Mouse (Mus musculus) heart, embryonic 10.5 days (tissue): ENCODE data around the gene Qpctl. TPM values are rescaled to one million over a fixed set of nuclear protein-coding genes. Genes with fewer than 3 reads are reported as not detected.

Experiments used
- DNase-seq: peaks from one replicate; pipeline ENCODE4 v3.0.0-alpha.2; 2017; ENCODE audit warnings: low spot score
- H3K27ac ChIP-seq: fragments of 300-500 bp; sonication (generic); 2 replicates; pipeline ENCODE4 v1.5.1; 2016; ENCODE audit warnings: mild to moderate bottlenecking
- H3K27me3 ChIP-seq: fragments of 300-500 bp; sonication (generic); 2 replicates; pipeline ENCODE4 v1.6.1; 2016; ENCODE audit warnings: mild to moderate bottlenecking; ENCODE audit not compliant: poor library complexity, insufficient read depth, severe bottlenecking
- H3K36me3 ChIP-seq: fragments of 300-500 bp; sonication (generic); 2 replicates; pipeline ENCODE4 v1.6.1; 2016; ENCODE audit warnings: mild to moderate bottlenecking, moderate library complexity
- H3K4me1 ChIP-seq: fragments of 300-500 bp; sonication (generic); 2 replicates; pipeline ENCODE4 v1.6.1; 2016; ENCODE audit warnings: mild to moderate bottlenecking
- H3K4me3 ChIP-seq: fragments of 300-500 bp; sonication (generic); 2 replicates; pipeline ENCODE4 v1.5.1; 2016; ENCODE audit warnings: mild to moderate bottlenecking, moderate library complexity
- H3K9me3 ChIP-seq: fragments of 300-500 bp; sonication (generic); 2 replicates; pipeline ENCODE4 v1.6.1; 2016; ENCODE audit warnings: mild to moderate bottlenecking, moderate library complexity
- WGBS: fragments of 180-500 bp; shearing (Covaris S2); methylation state at CpG from one replicate; pipeline ENCODE4 v1.1.7; 2016; 5-methylcytosine and 5-hydroxymethylcytosine counted together
- microRNA counts: library from miRNA; unstranded; fragments of <30 nt; microRNA quantifications from one replicate; lab custom pipeline; 2017
- microRNA-seq: library from miRNA; unstranded; fragments of <30 nt; microRNA quantifications from one replicate; pipeline ENCODE4, GENCODE M21; 2017
- polyA plus RNA-seq: library from polyadenylated mRNA; unstranded; fragments of >200 nt; fragmentation: Nextera tagmentation; extraction: Ambion mirVana; gene quantifications from 2 replicates; pipeline ENCODE4 v1.2.1, GENCODE M21; 2016

The Qpctl gene
- polyA plus RNA-seq, 1 experiment from 2014 or later = 12.1 TPM

DNA sequence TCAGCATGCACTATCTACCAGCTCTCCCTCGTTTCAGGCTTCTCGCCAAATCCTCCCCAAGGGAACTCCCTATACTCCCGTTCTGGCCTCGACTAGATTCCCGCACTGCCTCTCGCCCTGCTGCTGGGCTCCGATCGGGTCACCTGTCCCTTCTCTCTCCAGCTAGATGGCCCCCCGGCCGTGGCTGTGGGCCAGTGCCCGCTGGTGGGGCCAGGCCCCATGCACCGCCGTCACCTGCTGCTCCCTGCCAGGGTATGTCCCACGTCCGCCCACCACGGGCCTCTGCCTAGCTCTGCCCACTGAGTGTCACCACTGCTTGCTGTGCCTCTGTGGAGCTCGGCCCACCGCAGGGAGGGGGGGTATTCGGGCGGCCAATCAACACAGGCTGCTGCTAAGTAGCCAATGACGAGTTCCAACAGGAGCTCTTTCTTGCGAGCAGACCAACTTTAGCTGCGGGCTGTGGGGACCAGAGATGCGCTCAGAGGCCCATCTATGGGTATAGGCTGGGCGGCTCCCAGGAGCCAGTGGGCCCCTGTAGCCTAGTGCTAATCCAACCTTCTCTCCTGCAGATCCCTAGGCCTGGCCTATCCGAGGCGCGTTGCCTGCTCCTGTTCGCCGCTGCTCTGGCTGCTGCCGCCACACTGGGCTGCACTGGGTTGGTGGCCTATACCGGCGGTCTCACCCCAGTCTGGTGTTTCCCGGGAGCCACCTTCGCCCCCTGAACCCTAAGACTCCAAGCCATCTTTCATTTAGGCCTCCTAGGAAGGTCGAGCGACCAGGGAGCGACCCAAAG is 56.5 kb downstream of the Qpctl start:
- peak overlapping the region; percentile 87 for H3K4me3 ChIP-seq
- peaks cover 45% of the 10 kb centered on the region for H3K36me3 ChIP-seq
- H3K27ac ChIP-seq = peak overlapping the region; percentile 98
- peaks cover 20% of the 10 kb centered on the region for H3K27me3 ChIP-seq
- 4% methylated on average over 38 of the region's 38 CpGs for WGBS
- peaks cover 66% of the 10 kb centered on the region for H3K4me1 ChIP-seq
- peak; percentile 94 for DNase-seq
- no peaks in the 10 kb centered on the region for H3K9me3 ChIP-seq

DNA sequence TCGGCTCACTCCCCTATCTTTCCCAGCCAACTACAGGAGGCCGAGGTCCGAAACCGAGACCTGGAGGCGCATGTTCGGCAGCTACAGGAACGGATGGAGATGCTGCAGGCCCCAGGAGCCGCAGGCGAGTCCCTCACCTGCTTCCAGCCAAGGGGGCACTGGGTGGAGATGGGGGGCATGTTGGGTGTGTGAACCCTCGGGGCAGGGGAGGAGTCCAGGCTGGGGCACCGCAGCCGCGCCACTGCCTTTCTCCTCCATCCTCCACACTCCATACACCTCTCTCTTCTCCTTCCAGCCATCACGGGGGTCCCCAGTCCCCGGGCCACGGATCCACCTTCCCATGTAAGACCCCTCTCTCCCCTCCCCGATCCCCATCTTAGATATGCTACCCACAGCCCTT is 57.2 kb downstream of the Qpctl start:
- H3K27me3 ChIP-seq = peaks cover 20% of the 10 kb centered on the region
- no peaks in the 10 kb centered on the region for H3K9me3 ChIP-seq
- peak overlapping the region; percentile 87 for H3K4me3 ChIP-seq
- no peak for DNase-seq
- peak overlapping the region; percentile 98 for H3K27ac ChIP-seq
- H3K36me3 ChIP-seq = peaks cover 44% of the 10 kb centered on the region
- H3K4me1 ChIP-seq = peaks cover 64% of the 10 kb centered on the region
- 29% methylated on average over 17 of the region's 17 CpGs for WGBS

MicroRNAs within 50 kb of the gene (microRNA counts, 519-probe panel; counts per million panel counts)
- microRNA mmu-miR-330 (lab: Ali Mortazavi, UCI) = not detected

Small RNA genes within 50 kb of the gene (microRNA-seq; reads per million reads assigned to microRNA genes)
- 405 reads per million, percentile 70 among the genes with 10 or more reads in this experiment for gene Mir330

Other genes with a start within 250 kb of the Qpctl start
- gene Ccdc61, start 238.9 kb downstream of the Qpctl start, polyA plus RNA-seq = 26.9 and 29.4 TPM in 2 replicates
- gene Nova2, start 223.4 kb downstream of the Qpctl start, polyA plus RNA-seq = 0.53 and 0.57 TPM in 2 replicates
- gene Nanos2, start 161.9 kb downstream of the Qpctl start, polyA plus RNA-seq = not detected in 2 replicates
- gene Mypop, start 158.0 kb downstream of the Qpctl start, polyA plus RNA-seq = 2.1 and 3.3 TPM in 2 replicates
- gene Irf2bp1, start 145.2 kb downstream of the Qpctl start, polyA plus RNA-seq = 14.9 and 27.0 TPM in 2 replicates
- 0.36 and 8.6 TPM in 2 replicates for gene Foxa3, start 125.8 kb downstream of the Qpctl start, polyA plus RNA-seq
- 34.0 and 44.5 TPM in 2 replicates for gene Sympk, start 124.9 kb downstream of the Qpctl start, polyA plus RNA-seq
- gene Rsph6a, start 94.6 kb downstream of the Qpctl start, polyA plus RNA-seq = not detected in 2 replicates
- gene Dmwd, start 73.1 kb downstream of the Qpctl start, polyA plus RNA-seq = 14.8 and 18.0 TPM in 2 replicates
- 16.9 and 17.7 TPM in 2 replicates for gene Dmpk, start 65.4 kb downstream of the Qpctl start, polyA plus RNA-seq
- gene Six5, start 54.7 kb downstream of the Qpctl start, polyA plus RNA-seq = 5.7 and 6.1 TPM in 2 replicates
- gene Gm4969, start 30.9 kb downstream of the Qpctl start, polyA plus RNA-seq = 1.7 and 2.1 TPM in 2 replicates
- 12.2 and 13.1 TPM in 2 replicates for gene Fbxo46, start 29.4 kb downstream of the Qpctl start, polyA plus RNA-seq
- gene Snrpd2, start 431 bp upstream of the Qpctl start, polyA plus RNA-seq = 132 and 142 TPM in 2 replicates
- gene Gipr, start 16.8 kb upstream of the Qpctl start, polyA plus RNA-seq = 9.7 and 12.8 TPM in 2 replicates
- gene Eml2, start 27.1 kb upstream of the Qpctl start, polyA plus RNA-seq = 12.2 and 14.2 TPM in 2 replicates
- gene Gpr4, start 63.2 kb upstream of the Qpctl start, polyA plus RNA-seq = 1.0 and 1.8 TPM in 2 replicates
- 46.8 and 47.9 TPM in 2 replicates for gene Opa3, start 79.0 kb upstream of the Qpctl start, polyA plus RNA-seq
- gene Vasp, start 122.5 kb upstream of the Qpctl start, polyA plus RNA-seq = 99.0 and 112 TPM in 2 replicates
- 0.13 TPM in 1 of 2 replicates, not detected in the other for gene Ppm1n, start 130.8 kb upstream of the Qpctl start, polyA plus RNA-seq
- 22.4 and 26.0 TPM in 2 replicates for gene Rtn2, start 133.3 kb upstream of the Qpctl start, polyA plus RNA-seq
- gene Fosb, start 160.8 kb upstream of the Qpctl start, polyA plus RNA-seq = 0.24 and 0.27 TPM in 2 replicates
- 74.0 and 84.2 TPM in 2 replicates for gene Ercc1, start 195.5 kb upstream of the Qpctl start, polyA plus RNA-seq
- 23.2 and 27.8 TPM in 2 replicates for gene Cd3eap, start 210.2 kb upstream of the Qpctl start, polyA plus RNA-seq
- 12.0 and 16.2 TPM in 2 replicates for gene Ppp1r13l, start 210.5 kb upstream of the Qpctl start, polyA plus RNA-seq
- gene Ercc2, start 232.7 kb upstream of the Qpctl start, polyA plus RNA-seq = 19.2 and 19.3 TPM in 2 replicates